Mouse (Mus musculus) brain, embryonic 14.5 days (tissue): ENCODE results near the gene Tnrc6c.

ENCODE experiments used
- CTCF ChIP-seq: fragments of 200-500 bp; IDR thresholded peaks from 2 replicates; pipeline ENCODE4 v1.5.1; 2012; ENCODE audit warnings: inconsistent platforms, mild to moderate bottlenecking, moderate library complexity, borderline replicate concordance; ENCODE audit not compliant: insufficient read depth, insufficient read length; ENCODE audit errors: extremely low read depth
- POLR2A ChIP-seq: fragments of 200-500 bp; IDR thresholded peaks from 2 replicates; pipeline ENCODE4 v1.6.1; 2012; ENCODE audit warnings: mild to moderate bottlenecking, inconsistent platforms, borderline replicate concordance; ENCODE audit not compliant: poor library complexity, insufficient read depth, insufficient read length, severe bottlenecking; ENCODE audit errors: extremely low read depth

- TF ChIP-seq CTCF, result no peak
- TF ChIP-seq POLR2A, result no peak
Measured at GRCm38 (mm10) chr11:117667152-117667551, 13.1 kb downstream of the Tnrc6c start.
